Mouse (Mus musculus): ENCODE measurements at regions not wholly inside any gene's neighbourhood (a gene's known extent, or its start where the extent isn't known, plus 50 kb on each side); places are given as distances from the start of the nearest gene placed in this dataset.
A peak's percentile ranks its signal among the peaks of the same experiment; 100 is the strongest.

DNA sequence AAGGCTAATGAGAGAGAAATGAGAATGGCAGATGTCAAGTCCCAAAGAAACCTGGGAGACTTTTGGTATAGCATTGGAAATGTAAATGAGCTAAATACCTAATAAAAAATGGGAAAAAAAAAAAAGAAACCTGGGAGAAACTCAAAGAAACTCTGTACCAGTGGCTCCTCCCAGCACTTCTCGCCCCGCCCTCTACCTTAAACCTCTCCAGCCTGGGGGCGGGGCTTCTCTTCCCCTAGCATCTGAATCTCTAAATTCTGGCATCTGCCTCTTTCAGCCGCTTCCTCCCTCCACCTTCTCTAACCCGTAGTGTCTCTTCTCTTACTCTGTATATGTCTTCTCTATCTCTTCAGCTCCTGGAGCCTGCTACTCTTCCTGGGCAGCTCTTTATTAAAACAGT lies 53.2 kb downstream of the Gpr6 start:
- no peak for DNase-seq (ENCODE audit: low read depth, low spot score)

DNA sequence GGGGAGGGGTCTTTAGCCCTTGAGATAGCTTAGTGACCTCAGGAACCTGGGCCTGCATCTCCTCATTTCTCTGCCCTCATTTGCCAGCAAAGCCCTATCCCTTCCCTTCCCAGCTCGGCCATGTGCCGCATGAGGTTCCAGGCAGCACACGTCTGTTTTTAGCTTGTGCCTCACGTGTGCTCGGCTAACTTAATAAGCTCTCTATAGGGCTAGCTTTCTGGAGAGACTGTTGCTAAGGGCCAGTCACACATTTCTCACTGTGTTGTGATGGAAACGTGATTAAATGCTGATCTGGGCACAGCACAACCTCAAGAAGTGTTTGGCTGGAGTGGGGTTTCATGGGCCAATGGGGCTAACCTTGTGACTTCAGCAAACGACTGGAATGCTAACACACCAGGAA lies 55.5 kb downstream of the Gpr6 start:
- DNase-seq (ENCODE audit: low read depth, low spot score): no peak

DNA sequence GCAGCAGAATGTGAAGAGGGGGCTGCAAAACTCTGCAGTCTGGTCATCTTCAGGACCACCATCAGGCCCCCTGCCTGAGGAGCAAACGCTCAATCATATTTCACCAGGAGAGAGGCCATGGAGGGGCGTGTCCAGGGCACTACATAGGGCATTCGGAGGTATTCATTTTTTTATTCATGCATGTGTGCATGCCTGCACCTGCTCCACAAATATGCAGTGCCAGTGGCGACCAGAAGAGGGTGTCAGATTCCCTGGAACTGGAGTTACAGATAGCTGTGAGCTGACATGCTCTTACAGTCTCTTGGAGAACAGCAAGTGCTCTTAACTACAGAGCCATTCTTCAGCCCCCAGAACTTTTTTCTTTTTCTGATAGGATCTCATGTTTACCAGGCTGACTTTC lies 56.4 kb downstream of the Gpr6 start:
- peak; percentile 29 for DNase-seq (ENCODE audit: low read depth, low spot score)

DNA sequence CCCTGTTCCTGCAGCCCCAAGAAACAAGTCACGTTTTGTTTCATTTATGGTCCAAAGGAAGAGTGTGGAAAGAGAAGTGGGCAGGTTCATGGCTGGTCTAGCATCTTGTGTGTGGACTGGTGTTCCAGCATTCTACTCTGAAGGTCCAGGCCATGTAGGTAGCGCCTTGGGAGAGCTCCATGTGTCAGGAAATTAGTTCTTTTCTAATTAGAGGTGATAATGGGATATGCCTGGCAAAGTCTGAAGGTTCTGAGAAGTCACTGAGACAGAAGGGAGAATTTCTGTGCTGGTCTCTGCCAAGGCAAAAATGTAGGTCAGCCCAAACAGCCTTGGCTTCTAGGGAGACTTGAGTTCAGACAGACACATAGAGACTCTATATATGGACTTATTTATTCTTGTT lies 61.5 kb downstream of the Gpr6 start:
- DNase-seq (ENCODE audit: low read depth, low spot score): no peak

DNA sequence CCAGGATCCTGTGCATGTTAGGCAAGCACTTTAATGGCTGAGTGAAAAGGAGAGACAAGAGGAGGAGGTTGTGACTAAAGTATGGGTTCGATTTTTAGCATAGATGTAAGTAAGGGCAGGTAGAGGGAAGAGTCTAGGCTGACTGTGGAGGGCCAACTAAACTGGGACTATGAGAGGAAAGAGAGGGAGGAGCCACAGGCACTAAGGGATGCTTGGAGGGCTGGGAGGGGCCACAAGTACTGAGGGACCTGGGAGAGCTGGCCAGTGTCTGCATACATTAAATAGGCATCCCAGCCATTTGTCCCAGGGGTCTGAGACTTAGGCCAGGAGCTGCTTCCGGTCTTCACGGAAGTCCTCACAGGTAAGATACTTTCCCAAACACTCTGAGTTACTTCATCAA lies 64.2 kb downstream of the Gpr6 start:
- no peak for DNase-seq (ENCODE audit: low read depth, low spot score)

DNA sequence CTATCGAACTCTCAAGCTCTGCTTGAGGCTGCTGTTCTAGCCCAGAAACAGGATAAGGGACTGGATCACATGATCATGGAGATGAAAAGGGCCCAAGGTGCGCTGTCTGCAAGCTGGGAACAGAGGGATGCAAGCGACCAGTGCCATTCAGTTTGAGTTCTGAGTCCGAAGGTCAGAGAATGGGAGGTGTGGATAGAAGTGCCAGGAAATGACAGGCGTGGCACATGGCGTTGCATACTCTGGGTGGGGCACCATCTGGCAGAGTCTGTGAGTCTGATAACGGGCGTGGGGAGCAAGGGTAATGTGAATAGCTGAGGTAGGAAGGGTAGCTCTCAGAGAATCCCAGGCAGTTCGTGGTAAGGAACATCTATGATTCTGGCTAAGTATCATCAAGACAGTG lies 65.5 kb downstream of the Gpr6 start:
- DNase-seq (ENCODE audit: low read depth, low spot score): no peak

DNA sequence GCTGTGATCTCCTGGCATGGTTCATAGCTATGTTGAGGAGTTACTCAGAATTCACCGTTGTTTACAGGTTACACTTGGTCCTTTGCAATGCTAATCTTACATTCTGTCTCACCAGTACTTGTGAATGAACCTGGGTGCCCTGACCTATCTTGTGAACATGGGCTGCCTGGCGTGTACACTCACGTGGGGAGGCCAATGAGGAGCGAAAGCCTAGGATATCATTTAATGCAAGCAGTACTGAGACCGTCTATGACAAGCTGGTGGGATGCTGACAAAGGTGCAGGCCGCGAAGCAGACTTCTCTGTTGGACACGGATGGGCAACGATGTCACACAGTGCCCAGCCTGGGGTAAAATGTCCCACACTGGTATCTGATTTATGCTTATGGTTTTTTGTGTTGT lies 66.3 kb downstream of the Gpr6 start:
- no peak for DNase-seq (ENCODE audit: low read depth, low spot score)

DNA sequence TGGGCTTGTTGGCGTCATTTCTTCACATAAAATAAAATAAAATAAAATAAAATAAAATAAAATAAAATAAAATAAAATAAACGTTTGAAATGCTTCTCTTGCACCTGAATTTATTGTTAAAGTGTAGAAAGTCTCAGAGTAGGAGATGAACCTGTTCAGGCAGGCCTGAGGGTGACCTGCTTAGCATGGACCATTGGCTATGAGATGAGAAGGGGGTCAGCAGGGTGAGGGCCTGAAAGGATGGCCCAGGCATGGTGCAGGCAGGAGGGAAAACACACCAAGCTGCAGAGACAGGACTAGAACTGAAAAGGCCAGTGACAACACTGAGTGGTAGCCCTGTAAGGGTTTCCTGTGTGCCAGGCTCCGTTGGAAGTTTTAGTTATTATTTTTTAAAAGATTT lies 67.3 kb downstream of the Gpr6 start:
- DNase-seq (ENCODE audit: low read depth, low spot score): no peak

DNA sequence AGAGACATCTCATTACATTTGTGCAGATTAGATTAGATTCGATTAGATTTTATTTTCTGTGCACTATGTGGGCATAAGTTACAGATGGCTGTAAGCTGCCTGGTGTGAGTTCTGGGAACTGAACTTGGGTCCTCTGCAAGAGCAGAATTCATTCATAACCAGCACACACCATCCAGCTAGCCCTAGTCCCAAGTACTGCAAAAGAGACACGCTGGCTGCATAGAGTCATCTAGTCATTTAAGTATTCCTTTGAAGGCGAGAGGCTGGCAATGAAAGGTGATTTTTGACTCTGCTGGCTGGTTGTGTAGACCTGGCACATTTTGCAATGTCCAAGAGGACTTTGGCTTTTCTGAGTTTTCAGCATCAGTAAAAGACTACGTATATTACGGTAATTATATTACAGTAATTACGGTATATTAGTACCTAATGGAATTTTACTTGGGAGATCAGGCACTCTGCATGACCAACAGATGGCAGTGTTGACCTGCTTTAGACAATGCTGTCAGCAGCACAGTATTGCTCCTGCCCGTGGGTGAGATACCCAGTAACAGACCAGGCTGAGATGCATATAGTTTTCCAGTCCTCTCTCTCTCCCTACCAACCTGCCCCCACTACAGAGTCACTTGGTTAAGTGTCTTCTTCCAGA lies 67.9 kb downstream of the Gpr6 start:
- DNase-seq (ENCODE audit: low read depth, low spot score): peak; percentile 84

DNA sequence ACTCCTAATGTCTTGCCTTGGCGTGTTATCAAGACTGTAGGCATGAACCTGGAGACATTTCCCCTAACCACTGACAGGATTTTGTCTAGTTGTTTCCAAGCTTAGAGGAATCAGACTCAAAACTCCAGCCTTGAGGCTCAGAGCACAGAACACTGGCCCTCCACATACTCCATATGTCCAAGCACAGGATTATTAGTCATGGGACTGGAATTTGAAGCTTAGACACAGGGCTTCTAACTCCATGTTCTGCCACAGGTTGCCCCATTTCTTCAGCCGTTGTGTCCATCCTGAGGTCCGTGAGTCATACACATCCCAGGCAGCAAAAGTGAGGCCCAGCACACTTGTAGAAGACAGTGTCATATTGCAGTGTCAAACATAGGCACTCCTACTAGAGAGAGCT lies 68.9 kb downstream of the Gpr6 start:
- no peak for DNase-seq (ENCODE audit: low read depth, low spot score)

DNA sequence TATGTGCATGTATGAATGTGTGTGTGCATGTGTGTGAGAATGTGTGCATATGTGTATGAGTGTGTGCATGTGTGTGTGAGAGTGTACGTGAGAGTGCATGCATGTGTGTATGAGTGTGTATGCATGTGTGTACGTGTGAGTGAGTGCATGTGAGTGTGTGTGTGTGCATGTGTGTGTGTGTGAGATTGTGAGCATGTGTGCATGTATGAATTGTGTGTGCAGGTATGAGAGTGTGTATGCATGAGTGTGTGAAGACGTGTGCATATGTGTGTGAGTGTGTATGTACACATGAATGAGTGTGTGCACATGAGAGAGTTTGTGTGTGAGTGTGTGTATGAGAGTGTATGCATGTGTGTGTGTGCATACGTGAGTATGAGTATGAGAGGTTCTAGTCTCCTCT lies 71.1 kb downstream of the Gpr6 start:
- no peak for DNase-seq (ENCODE audit: low read depth, low spot score)

DNA sequence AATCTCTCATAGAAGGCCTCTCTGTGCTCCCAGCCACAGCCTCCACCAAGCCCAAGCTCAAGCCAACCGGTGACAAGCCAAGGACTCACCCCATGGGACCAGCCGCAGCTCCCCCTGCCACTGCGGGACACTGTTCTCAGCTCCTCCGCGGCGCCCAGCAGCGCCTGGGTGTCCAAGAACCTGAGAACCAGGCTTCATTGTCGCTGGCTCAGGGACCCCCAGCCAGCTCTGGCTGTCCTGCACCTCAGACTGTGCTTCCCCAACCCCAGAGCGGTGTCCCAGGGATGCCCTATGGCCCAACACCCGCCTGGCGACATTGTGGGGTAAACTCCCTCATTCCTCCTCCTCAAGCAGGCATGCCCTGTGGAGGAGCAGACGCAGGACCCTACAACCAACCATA lies 72.6 kb downstream of the Gpr6 start:
- no peak for DNase-seq (ENCODE audit: low read depth, low spot score)

DNA sequence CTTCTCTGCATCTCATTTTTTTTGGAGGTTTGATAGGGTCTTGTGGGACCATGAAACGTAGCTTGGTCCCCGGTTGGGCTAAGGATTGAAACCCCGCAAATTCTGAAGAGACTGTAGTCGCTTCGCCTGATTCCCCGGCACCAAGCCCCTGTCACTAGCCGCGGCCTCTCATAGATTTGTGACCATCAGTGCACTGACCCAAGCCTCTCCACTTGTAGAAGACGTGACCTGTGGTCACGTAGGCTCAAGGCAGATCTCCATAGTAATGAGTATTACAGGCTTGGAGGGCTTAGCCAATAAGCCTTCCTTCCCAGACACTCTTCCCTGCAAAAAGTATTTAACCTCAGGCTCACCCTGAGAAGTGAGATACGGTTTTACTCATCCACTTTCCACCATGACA lies 73.3 kb downstream of the Gpr6 start:
- DNase-seq (ENCODE audit: low read depth, low spot score): no peak

DNA sequence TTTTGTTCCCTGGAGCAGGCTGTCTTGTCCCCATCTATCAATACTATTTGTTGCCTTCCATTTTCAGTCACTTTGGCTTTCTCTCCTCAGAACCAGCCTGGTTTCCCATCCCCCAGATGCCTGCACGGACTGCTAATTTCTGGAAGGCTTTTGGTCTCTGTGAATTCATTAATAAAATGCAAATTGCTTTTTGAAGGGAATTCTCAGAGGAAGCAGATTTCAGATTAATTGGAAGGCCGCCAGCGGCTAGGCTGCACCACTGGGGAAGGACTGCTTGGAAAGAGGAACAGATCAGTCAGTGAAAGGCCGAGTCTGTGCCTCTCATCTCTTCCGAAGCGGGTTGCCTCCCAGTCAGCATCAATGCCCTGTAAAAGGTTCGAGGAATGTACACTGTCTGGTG lies 73.8 kb downstream of the Gpr6 start:
- no peak for DNase-seq (ENCODE audit: low read depth, low spot score)

DNA sequence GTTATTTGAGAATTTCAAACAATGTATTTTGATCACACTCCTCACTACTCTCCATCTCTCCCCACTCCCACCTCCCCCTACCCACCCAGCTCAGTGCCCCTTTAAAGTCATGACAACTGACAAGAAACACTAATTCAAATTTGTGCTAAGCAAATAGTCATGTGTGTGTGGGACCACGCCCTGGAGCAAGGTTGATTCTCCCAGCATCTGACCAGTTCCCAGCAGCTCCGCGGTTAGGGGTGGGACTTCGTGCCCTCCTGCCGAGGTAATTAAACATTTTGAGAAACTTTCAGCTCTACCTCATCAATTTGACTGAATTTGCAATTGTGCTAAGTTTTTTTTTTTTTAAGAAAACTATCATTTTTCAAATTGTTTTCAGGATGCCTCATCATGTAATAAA lies 74.5 kb downstream of the Gpr6 start:
- no peak for DNase-seq (ENCODE audit: low read depth, low spot score)

All from retina, adult 2 months (tissue).